Mouse (Mus musculus) mouse embryonic stem cell (cell line): ENCODE results near the gene Col25a1.

ENCODE experiments used
- in situ Hi-C, 2 experiments: fragments of 300-500 bp; cut with MboI; formaldehyde crosslinking; loops; 1 replicate in 1 of 2; 3 replicates in 1 of 2; pipeline ENCODE4 v1.14.3; 2019 to 2020; ENCODE audit warnings: low sequenced_read_pairs in 2 of 2, low pct_unique_long_range_greater_than_20kb in 1 of 2, mixed read lengths in 1 of 2; ENCODE audit not compliant: unreplicated experiment in 1 of 2

Gene Col25a1

GRCm38 (mm10) chr3:130396636-130397035, 265.3 kb downstream of the Col25a1 start:
- in situ Hi-C loops, result no loop called here

DNA sequence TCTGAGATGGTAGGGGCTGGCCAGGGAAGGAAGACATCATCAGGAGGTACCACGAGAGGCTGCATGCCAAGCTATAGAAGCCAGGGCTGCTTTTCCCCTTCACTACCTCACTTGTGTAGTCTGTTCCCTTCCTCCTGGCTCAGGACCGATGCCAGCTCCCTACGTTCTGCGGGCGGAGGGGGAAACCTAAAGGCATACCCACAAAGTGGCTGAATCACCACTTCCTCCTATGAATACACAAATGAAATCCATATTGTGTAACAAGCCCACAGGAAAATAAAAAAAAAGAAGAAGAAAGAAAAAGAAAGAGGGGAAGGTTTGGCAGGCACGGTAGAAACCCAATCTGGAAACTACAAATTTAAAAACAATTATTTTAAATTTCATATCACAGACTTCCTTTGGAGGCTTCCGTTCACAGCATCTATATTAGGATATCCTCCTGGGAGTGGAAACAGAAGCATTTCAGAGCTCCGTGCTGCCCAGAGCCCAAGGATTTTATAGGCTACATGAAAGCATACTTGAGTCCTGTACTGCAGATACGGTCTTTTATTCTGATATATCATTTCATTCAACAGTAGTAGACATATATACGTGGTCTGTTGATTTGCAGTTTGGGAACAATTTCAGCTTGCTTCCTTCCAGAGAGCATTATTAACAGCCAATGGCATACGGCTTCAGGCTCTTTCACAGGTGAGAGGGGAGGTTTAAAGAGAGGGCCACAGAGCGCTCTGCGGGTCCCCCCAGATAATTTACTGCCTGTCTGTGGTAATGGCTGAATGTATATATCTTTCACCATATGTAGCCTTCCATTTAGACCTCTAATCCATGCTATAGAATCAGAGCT, 269.6 kb downstream of the Col25a1 start:
- in situ Hi-C loops, result no loop called here

DNA sequence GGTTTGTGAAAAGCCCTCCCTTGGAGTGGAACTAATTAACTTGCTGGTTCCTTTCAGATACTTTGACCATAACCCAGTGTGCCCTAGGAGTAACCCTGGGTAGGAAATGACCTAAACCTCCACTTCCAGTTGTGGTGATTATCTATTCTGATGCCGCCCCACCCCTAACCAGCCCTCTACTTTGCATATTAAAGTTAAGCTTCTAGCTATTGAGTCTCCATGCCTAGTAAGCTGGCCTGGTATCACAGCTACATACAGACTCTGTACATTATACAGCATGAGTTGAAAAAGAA, 270.2 kb downstream of the Col25a1 start:
- in situ Hi-C loops, result no loop called here

GRCm38 (mm10) chr3:130404525-130405409, 273.5 kb downstream of the Col25a1 start:
- in situ Hi-C loops, result no loop called here

DNA sequence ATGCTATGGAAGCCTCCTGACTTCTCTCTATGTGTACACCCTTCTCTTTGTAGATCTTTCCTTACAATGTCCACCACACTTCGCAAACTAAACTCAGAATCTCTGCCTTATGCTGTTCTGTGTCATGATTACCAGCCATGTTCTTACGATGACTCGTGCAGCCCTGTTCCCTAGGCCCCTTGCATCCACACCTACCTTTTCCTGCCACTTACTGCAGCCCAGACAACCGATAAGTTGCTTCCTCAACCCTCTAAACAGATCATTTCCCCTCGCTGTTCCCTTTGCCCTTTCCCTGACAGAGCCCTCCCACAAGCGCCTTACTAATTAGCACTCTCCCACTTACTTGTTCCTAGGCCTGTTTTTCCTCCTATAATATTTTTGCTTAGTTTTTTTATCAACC, 275.9 kb downstream of the Col25a1 start:
- in situ Hi-C loops, result no loop called here

DNA sequence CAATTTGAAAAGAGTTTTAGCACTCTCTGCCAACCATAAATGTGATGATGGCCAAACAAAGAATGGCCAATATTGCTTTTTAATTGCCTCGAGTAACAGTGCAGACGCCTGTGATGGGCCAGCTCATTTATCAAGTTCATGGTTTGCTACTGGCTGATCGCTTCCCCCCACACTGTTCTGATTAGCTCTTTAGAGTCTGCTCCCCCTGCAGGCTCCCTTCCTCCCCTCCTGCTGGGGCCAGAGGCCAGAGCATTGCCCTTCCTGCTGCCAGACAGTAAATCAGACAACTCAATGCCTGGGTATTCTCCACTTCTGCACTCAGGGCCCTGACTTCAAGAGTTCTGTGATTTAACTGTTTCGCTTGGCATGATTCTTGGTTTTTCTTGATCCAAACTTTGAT, 281.9 kb downstream of the Col25a1 start:
- in situ Hi-C loops, result no loop called here

- in situ Hi-C loops, result no loop called here
Observed at GRCm38 (mm10) chr3:130418951-130419350, 287.6 kb downstream of the Col25a1 start.

GRCm38 (mm10) chr3:130428796-130429195, 297.5 kb downstream of the Col25a1 start:
- in situ Hi-C loops, result no loop called here

DNA sequence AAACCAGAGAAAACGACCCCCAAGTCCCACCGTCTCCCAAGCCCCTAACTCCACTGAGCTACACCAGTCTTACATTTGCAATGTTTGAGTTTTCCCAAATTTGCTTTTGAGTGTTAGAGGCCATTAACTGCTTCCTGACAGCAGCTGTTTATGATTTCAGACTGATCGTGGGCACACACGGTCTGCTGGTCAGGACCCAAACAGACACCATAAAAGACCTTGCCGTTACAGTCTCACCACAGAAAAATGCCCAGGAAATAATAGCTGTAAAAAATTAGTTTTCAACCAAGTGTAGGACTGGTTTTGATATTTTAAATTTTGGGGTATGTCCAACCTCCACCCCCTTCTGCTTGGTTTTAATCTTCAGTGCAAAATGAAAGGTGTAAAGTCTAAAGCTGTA, 298.8 kb downstream of the Col25a1 start:
- in situ Hi-C loops, result no loop called here

DNA sequence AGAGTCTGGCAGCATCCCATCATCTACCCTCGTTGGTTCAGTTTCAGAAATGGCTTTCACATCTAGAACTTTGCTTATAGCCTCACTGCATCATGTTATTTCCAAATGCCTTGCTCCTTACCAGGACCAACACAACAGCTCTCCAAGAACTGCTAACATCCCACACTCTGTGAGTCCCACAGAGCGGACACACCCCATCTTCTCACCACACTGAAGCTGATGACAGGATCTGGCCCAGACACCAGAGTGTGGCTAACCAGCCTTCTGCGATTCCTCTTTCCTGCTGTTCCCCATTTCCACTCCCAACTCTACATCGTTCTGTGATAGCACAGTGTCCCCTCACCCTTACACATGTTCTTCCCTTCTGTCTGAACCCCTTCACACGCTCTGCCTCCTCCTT, 301.5 kb downstream of the Col25a1 start:
- in situ Hi-C loops, result no loop called here

- in situ Hi-C loops, result no loop called here
Observed at GRCm38 (mm10) chr3:130436956-130437355, 305.7 kb downstream of the Col25a1 start.

DNA sequence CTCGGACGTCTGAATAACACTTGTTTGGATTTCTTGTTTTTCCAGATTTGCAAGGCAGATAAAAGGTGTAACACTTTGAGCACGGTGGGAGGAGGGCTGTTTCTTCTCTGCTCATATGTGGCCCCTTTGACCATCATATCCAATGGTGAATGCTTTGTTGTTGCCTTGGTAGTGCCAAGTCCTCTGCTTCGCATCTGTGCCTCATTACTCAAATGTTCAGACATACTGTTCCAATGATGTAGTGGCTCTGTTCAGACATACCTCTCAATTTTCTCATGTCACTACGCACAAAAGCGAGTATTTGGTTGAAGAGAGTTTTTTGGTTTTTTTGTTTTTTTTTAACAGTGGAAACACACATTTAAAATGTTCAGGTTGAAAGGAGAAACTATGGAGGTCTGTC, 308.5 kb downstream of the Col25a1 start:
- in situ Hi-C loops, result no loop called here

- in situ Hi-C loops, result no loop called here
Observed at GRCm38 (mm10) chr3:130440689-130441088, 309.4 kb downstream of the Col25a1 start.

- in situ Hi-C loops, result no loop called here
Observed at GRCm38 (mm10) chr3:130443842-130444627, 312.7 kb downstream of the Col25a1 start.

GRCm38 (mm10) chr3:130449864-130450263, 318.6 kb downstream of the Col25a1 start:
- in situ Hi-C loops, result no loop called here

DNA sequence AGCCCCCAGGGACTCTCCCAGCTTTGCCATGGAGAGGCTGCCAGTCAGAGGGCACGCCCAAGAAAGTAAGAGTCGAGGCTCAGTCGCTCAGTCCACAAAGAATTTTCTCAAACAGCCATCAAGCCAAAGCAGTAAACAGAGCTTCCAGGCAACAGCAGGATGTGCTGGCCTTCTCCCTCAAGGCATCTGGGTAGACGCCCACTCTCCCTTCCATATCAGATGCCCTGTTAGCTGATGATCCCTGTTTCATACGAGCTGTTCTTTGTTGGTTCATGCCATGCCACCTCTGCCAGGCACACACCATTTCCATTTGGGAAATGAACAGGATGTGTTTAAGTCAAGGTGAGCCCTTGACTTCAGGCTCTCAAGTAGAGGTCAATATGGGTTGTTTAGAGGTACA, 334.1 kb downstream of the Col25a1 start:
- in situ Hi-C loops, result no loop called here

DNA sequence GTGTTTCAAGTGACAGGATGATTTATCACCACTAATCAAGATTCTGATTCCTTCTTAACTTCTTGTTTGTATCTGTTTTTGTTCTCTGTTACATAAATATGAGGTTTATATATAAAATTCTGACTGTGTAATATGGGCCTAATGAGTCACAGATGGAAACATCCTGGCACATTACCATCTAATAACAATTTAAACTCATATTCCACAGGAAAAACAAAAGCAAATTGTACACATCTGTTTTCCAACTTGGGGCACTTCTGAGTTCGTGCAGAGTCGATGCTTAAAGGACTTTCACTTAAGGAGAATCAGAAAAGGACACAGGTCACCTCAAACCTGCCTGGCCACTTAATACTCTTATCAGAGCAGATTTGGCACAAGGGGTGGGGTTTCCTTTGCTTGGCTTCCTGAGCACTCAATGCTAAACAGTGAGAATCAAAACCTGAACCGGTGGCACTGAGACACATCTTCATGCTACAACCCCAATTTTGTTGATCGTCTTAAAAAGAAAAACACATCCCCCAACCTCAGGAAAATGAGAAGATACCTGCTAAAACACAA, 342.0 kb downstream of the Col25a1 start:
- in situ Hi-C loops, result no loop called here

DNA sequence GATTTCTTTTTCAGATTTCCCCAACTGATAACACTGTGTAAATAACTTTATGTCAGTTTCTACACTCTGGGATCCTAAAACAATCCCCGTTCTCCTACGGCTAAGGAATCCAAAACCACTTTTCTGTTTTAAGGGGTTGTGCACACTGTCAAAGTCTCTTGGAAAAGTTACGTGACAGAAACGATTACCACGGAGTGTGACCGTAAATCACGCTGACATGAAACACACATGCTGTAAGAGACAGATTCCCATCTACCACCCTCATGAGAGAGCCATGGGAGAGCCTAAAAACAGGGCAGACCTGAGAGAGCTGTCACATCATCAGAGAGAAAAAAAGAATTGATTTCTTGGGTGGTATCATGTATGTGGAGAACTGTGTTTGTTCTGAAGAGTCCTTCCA, 342.7 kb downstream of the Col25a1 start:
- in situ Hi-C loops, result no loop called here

DNA sequence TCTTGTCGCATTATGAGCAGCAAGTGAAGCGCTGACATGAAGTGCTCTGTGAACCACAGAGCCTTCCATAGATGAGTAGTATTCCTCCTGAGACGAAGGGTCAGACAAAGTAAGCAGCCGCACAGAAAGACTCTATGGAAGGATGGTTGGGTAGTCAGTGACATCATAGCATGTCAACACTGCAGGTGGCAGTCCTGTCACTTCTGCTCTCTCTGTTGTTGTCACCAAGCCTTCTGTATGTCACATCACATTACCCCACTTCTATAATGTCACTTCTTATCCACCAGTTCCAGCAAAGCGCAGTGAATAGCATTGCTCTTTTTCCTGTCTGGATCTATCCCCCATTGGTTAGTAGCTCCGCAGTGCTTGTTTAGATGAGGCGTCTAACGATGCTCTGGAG, 351.2 kb downstream of the Col25a1 start:
- in situ Hi-C loops, result no loop called here
